Mouse (Mus musculus) ES-Bruce4 (cell line): Measurements from ENCODE around the gene Dlgap4.

Experiments
- CTCF ChIP-seq: IDR thresholded peaks from one replicate; pipeline ENCODE4 v1.8.1; 2011; ENCODE audit warnings: low read depth, low read length
- POLR2A ChIP-seq: IDR thresholded peaks from one replicate; pipeline ENCODE4 v1.8.1; 2011; ENCODE audit warnings: low read length; ENCODE audit not compliant: insufficient read depth

DNA sequence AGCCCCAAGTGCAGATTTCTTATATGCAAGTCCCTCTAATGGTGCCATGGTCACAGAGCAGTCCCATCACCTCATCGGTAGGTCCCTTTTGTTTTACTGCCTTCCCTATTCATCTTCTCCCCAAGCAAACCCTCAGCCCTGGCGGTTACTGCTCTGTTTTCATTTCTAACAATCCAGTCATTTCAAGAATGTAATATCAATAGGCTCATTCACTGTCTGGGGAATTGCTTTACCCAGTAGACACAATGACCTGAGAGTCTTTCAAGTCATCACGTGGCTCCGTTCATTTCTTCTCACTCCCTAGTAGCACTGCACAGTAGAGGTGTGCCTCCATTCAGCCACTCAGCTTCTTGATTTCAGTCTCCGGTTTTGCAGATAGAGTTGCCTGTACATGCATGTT is 130.9 kb downstream of the Dlgap4 start:
- no peak for TF ChIP-seq CTCF
- TF ChIP-seq POLR2A: no peak
